Mouse (Mus musculus) heart, adult 8-10 months (tissue): ENCODE data around the gene Snap91. TPM values are rescaled to one million over a fixed set of nuclear protein-coding genes. Genes with fewer than 3 reads are reported as not detected.

ENCODE experiments used
- DNase-seq: peaks from one replicate; pipeline ENCODE4 v3.0.0; 2022; ENCODE audit warnings: low spot score
- total RNA-seq, 4 experiments: library from RNA; stranded (reverse); gene quantifications; 2 replicates each; pipeline ENCODE4 v1.2.4; 2022

Gene Snap91
- total RNA-seq, 4 experiments from 2014 or later: 4.1 to 8.7 (median 6.3) TPM

GRCm38 (mm10) chr9:86744041-86744440 is 136.4 kb downstream of the Snap91 start:
- no peak for DNase-seq

- no peak for DNase-seq
Measured at GRCm38 (mm10) chr9:86742959-86743911, 137.2 kb downstream of the Snap91 start, which contains the start of gene Prss35. Gene Prss35, plus strand, starts transcription at chr9:86743649.

GRCm38 (mm10) chr9:86739971-86740370 is 140.5 kb downstream of the Snap91 start:
- DNase-seq: no peak

GRCm38 (mm10) chr9:86738801-86739200 is 141.7 kb downstream of the Snap91 start:
- DNase-seq: no peak

GRCm38 (mm10) chr9:86738067-86738466 is 142.4 kb downstream of the Snap91 start:
- DNase-seq: no peak

GRCm38 (mm10) chr9:86736991-86737390 is 143.5 kb downstream of the Snap91 start:
- DNase-seq: no peak

- no peak for DNase-seq
Measured at GRCm38 (mm10) chr9:86734795-86735194, 145.7 kb downstream of the Snap91 start.

- no peak for DNase-seq
Measured at GRCm38 (mm10) chr9:86734357-86734756, 146.1 kb downstream of the Snap91 start.

- no peak for DNase-seq
Measured at GRCm38 (mm10) chr9:86729811-86730210, 150.6 kb downstream of the Snap91 start.

GRCm38 (mm10) chr9:86729084-86729483 is 151.4 kb downstream of the Snap91 start:
- DNase-seq: no peak

- DNase-seq: no peak
Measured at GRCm38 (mm10) chr9:86728214-86728814, 152.1 kb downstream of the Snap91 start.

GRCm38 (mm10) chr9:86726381-86726720 is 154.1 kb downstream of the Snap91 start:
- DNase-seq: no peak

GRCm38 (mm10) chr9:86725604-86726380 is 154.7 kb downstream of the Snap91 start:
- DNase-seq: no peak

GRCm38 (mm10) chr9:86725066-86725465 is 155.4 kb downstream of the Snap91 start:
- no peak for DNase-seq

- no peak for DNase-seq
Measured at GRCm38 (mm10) chr9:86720794-86721193, 159.7 kb downstream of the Snap91 start.

GRCm38 (mm10) chr9:86720227-86720626 is 160.2 kb downstream of the Snap91 start:
- DNase-seq: no peak

- DNase-seq: no peak
Measured at GRCm38 (mm10) chr9:86717119-86717518, 163.3 kb downstream of the Snap91 start.

- no peak for DNase-seq
Measured at GRCm38 (mm10) chr9:86716540-86716939, 163.9 kb downstream of the Snap91 start.
